Mouse (Mus musculus) forebrain, embryonic 10.5 days (tissue): Measurements from ENCODE around the gene E2f1. TPM values are rescaled to one million over a fixed set of nuclear protein-coding genes. Genes with fewer than 3 reads are reported as not detected.

Source experiments
- DNase-seq: peaks from one replicate; pipeline ENCODE4 v3.0.0-alpha.2; 2017; ENCODE audit warnings: low spot score; ENCODE audit errors: extremely low spot score
- H3K27ac ChIP-seq: fragments of 300-500 bp; sonication (generic); 2 replicates; pipeline ENCODE4 v1.5.1; 2016; ENCODE audit warnings: mild to moderate bottlenecking
- H3K27me3 ChIP-seq: fragments of 300-500 bp; sonication (generic); 2 replicates; pipeline ENCODE4 v1.6.1; 2016; ENCODE audit warnings: mild to moderate bottlenecking; ENCODE audit not compliant: poor library complexity, severe bottlenecking
- H3K36me3 ChIP-seq: fragments of 300-500 bp; sonication (generic); replicated peaks from 2 replicates; pipeline ENCODE4 v1.6.1; 2016; ENCODE audit warnings: mild to moderate bottlenecking, moderate library complexity
- H3K4me1 ChIP-seq: fragments of 300-500 bp; sonication (generic); 2 replicates; pipeline ENCODE4 v1.6.1; 2016
- H3K4me3 ChIP-seq: fragments of 300-500 bp; sonication (generic); 2 replicates; pipeline ENCODE4 v1.5.1; 2016; ENCODE audit warnings: mild to moderate bottlenecking, moderate library complexity
- H3K9me3 ChIP-seq: fragments of 300-500 bp; sonication (generic); 2 replicates; pipeline ENCODE4 v1.6.1; 2016; ENCODE audit warnings: mild to moderate bottlenecking, moderate library complexity
- WGBS: fragments of 180-500 bp; shearing (Covaris S2); methylation state at CpG from one replicate; pipeline ENCODE4 v1.1.7; 2016; 5-methylcytosine and 5-hydroxymethylcytosine counted together
- polyA plus RNA-seq: library from polyadenylated mRNA; unstranded; fragments of >200 nt; fragmentation: Nextera tagmentation; extraction: Ambion mirVana; gene quantifications from 2 replicates; pipeline ENCODE4 v1.2.1, GENCODE M21; 2016

The E2f1 gene
- polyA plus RNA-seq, 1 experiment from 2014 or later: 28.6 TPM

DNA sequence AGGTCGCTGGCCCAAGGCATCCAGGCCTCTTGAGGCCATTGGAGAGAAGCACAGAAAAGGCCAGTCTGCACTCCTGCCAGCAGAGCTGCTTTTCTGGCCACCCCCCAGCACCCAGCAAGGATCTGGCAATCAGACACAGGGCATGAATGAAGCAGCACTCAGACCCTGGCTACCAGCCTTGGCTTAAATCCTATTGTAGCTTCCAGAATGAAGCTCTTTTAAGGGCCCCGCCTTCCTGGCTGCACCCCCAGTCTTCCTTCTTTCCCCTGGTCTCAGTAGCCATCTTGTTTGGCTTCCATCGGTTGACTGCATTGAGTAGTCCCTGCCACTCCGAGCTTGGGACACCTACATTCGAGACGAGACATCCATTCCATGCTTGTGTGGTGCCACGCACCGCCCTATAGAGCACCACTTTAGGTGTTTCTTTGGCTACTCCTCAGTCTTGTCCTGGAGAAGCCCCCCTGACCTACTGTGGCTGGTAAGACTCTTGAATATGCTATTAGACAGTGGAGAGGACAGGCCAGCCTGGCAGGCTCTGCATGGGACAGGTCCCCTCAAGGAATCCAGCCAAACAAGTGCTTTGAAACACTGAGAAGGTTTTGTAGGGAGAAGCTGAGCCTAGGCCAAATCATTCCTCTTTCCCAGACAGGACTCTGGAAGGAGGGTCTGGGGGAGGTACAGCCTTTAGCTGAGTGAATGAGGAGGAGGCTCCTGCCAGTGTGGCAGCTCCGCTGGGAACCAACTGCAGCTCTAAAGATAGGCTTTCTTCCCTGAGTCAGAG is 25.9 kb downstream of the E2f1 start:
- Histone ChIP-seq H3K36me3 (peaks cover 18% of the 10 kb centered on the region), H3K9me3 (no peaks in the 10 kb centered on the region; the same call in 1 of the 2 replicates), H3K27ac (no peak overlapping the region), H3K27me3 (peaks cover 5% of the 10 kb centered on the region), H3K4me3 (no peak overlapping the region), H3K4me1 (peaks cover 10% of the 10 kb centered on the region)
- WGBS: 88% methylated on average over 9 of the region's 9 CpGs
- no peak for DNase-seq

DNA sequence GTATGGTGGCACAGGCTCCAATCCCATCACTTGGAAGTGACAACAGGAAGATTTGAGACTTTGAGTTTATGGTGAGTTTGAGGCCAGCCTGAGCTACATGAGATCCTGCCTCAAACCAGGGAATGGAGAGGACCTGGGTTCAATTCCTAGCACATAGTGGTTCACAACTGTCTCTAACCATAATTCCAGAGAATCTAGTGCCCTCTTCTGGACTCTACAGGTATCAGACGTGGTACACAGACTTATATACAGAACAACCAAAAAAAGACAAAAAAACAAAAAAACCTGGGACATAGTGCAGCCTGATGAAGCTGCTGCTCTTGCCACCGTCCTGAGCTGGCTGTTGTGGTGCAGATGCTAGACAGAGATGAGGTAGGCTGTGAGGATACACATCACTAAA is 28.1 kb downstream of the E2f1 start:
- no peak for DNase-seq
- peaks cover 38% of the 10 kb centered on the region for H3K36me3 ChIP-seq
- H3K4me3 ChIP-seq: no peak overlapping the region
- WGBS: 74% methylated on average over 2 of the region's 2 CpGs
- peaks cover 12% of the 10 kb centered on the region for H3K4me1 ChIP-seq
- no peak overlapping the region for H3K27ac ChIP-seq
- H3K9me3 ChIP-seq: no peaks in the 10 kb centered on the region; the same call in 1 of the 2 replicates
- no peaks in the 10 kb centered on the region for H3K27me3 ChIP-seq

GRCm38 (mm10) chr2:154539720-154540119 is 30.0 kb downstream of the E2f1 start:
- no peak for DNase-seq

DNA sequence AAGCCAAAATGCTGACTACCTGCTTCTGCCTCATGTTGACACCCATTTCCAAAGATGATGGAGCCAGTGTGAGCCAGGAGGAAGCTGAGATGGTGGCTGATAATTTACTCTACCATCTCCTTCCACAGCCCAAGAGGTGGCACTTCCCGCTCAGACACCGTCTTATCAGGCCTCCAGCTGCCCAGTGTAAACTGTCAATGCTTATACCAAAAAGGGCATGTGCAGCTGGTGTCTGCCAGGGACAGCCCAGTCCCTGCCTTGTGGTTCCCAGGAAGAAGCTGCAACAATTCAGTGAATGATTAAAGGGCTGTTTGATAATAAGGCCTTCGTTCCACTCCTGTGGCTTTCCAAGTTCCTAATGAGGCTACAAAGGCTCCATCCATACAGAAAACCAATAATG is 31.0 kb downstream of the E2f1 start:
- H3K27ac ChIP-seq: no peak overlapping the region
- H3K4me3 ChIP-seq: no peak overlapping the region
- no peaks in the 10 kb centered on the region for H3K27me3 ChIP-seq
- H3K9me3 ChIP-seq: no peaks in the 10 kb centered on the region; the same call in 1 of the 2 replicates
- no peak for DNase-seq
- H3K36me3 ChIP-seq: peaks cover 63% of the 10 kb centered on the region
- H3K4me1 ChIP-seq: peaks cover 12% of the 10 kb centered on the region
- 84% methylated on average over 3 of the region's 3 CpGs for WGBS

More at GRCm38 (mm10) chr2:154539720-154540119, 30.0 kb downstream of the E2f1 start:
- WGBS: 79% methylated on average over 3 of the region's 3 CpGs
- H3K27me3 ChIP-seq: no peaks in the 10 kb centered on the region
- H3K27ac ChIP-seq: no peak overlapping the region
- peaks cover 53% of the 10 kb centered on the region for H3K36me3 ChIP-seq
- no peaks in the 10 kb centered on the region; the same call in 1 of the 2 replicates for H3K9me3 ChIP-seq
- H3K4me1 ChIP-seq: peaks cover 12% of the 10 kb centered on the region
- H3K4me3 ChIP-seq: no peak overlapping the region

GRCm38 (mm10) chr2:154538310-154538709 is 31.4 kb downstream of the E2f1 start:
- Histone ChIP-seq H3K4me3 (no peak overlapping the region), H3K27ac (no peak overlapping the region), H3K36me3 (peaks cover 67% of the 10 kb centered on the region), H3K9me3 (no peaks in the 10 kb centered on the region; the same call in 1 of the 2 replicates), H3K27me3 (no peaks in the 10 kb centered on the region), H3K4me1 (peaks cover 12% of the 10 kb centered on the region)
- no peak for DNase-seq
- 92% methylated on average over 2 of the region's 2 CpGs for WGBS

- no peak overlapping the region for H3K4me3 ChIP-seq
- peaks cover 91% of the 10 kb centered on the region for H3K36me3 ChIP-seq
- no peak overlapping the region for H3K27ac ChIP-seq
- no peaks in the 10 kb centered on the region for H3K27me3 ChIP-seq
- peaks cover 19% of the 10 kb centered on the region for H3K4me1 ChIP-seq
- DNase-seq: no peak
- 96% methylated on average over 12 of the region's 12 CpGs for WGBS
- H3K9me3 ChIP-seq: no peaks in the 10 kb centered on the region
Observed at GRCm38 (mm10) chr2:154534704-154535270, 34.9 kb downstream of the E2f1 start.

- Histone ChIP-seq H3K4me1 (peaks cover 8% of the 10 kb centered on the region; the same call in 1 of the 2 replicates), H3K27me3 (no peaks in the 10 kb centered on the region), H3K36me3 (peaks cover 94% of the 10 kb centered on the region), H3K27ac (0 out of 2 replicates have a peak overlapping the region, but pooled peaks have one; percentile 0), H3K9me3 (no peaks in the 10 kb centered on the region), H3K4me3 (no peak overlapping the region)
- 62% methylated on average over 3 of the region's 3 CpGs for WGBS
- no peak for DNase-seq
Observed at GRCm38 (mm10) chr2:154532888-154533287, 36.8 kb downstream of the E2f1 start.

GRCm38 (mm10) chr2:154526531-154526930 is 43.2 kb downstream of the E2f1 start:
- WGBS: 89% methylated on average over 3 of the region's 3 CpGs
- peaks cover 93% of the 10 kb centered on the region for H3K36me3 ChIP-seq

DNA sequence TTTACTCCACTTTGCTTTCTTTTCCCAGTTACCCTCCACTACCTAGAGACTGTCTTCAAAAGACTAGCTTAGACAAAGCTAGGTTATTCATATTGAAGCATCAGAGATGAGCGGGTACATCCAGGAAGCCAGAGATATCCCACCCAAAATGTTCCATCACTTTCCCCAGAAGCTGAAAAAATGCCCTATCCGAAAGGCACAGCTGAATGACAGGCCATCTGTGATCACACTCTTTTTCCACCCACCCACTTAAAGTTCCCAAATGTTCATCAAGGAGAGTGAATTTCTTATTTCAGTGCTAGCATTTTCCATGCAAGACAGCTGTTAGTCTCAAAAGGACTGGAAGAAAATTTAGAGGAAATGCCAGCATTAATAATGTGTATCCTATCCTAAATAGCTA is 44.4 kb downstream of the E2f1 start:
- H3K27me3 ChIP-seq: no peaks in the 10 kb centered on the region
- H3K36me3 ChIP-seq: peaks cover 93% of the 10 kb centered on the region
- no peak overlapping the region for H3K27ac ChIP-seq
- WGBS: 96% methylated on average over 2 of the region's 2 CpGs
- no peaks in the 10 kb centered on the region for H3K9me3 ChIP-seq
- DNase-seq: no peak
- no peaks in the 10 kb centered on the region for H3K4me1 ChIP-seq
- no peak overlapping the region for H3K4me3 ChIP-seq

More at GRCm38 (mm10) chr2:154526531-154526930, 43.2 kb downstream of the E2f1 start:
- H3K4me1 ChIP-seq: no peaks in the 10 kb centered on the region
- no peaks in the 10 kb centered on the region for H3K9me3 ChIP-seq
- no peak overlapping the region for H3K27ac ChIP-seq
- H3K27me3 ChIP-seq: no peaks in the 10 kb centered on the region
- no peak for DNase-seq
- no peak overlapping the region for H3K4me3 ChIP-seq

DNA sequence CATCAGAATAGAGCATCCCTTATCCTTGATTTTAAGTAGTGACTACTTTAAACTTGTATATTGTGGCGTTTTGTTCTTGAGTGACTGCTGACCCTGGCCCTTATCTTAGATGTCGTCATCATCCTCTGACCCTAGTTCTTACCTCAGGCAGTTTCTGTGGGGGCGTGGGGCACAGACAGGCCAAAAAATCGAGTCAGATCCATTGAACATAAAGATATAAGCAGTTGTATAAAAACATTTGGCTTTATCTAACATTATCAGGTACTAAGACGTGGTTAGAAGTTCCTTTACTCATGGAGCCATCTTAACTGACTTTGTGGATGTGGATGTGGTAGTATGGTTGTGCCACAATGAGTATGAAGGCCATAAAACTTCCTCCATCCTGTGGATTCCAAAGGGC is 47.4 kb downstream of the E2f1 start:
- Histone ChIP-seq H3K27me3 (no peaks in the 10 kb centered on the region), H3K36me3 (peaks cover 91% of the 10 kb centered on the region), H3K9me3 (no peaks in the 10 kb centered on the region), H3K27ac (no peak overlapping the region), H3K4me1 (no peaks in the 10 kb centered on the region), H3K4me3 (no peak overlapping the region)
- WGBS: 93% methylated on average over 5 of the region's 5 CpGs
- DNase-seq: no peak

- H3K27ac ChIP-seq: no peak overlapping the region
- H3K27me3 ChIP-seq: no peaks in the 10 kb centered on the region
- H3K4me1 ChIP-seq: no peaks in the 10 kb centered on the region
- no peaks in the 10 kb centered on the region for H3K9me3 ChIP-seq
- no peak for DNase-seq
- peaks cover 92% of the 10 kb centered on the region for H3K36me3 ChIP-seq
- no peak overlapping the region for H3K4me3 ChIP-seq
Observed at GRCm38 (mm10) chr2:154521449-154521848, 48.2 kb downstream of the E2f1 start.

- Histone ChIP-seq H3K36me3 (peaks cover 78% of the 10 kb centered on the region), H3K4me3 (no peak overlapping the region), H3K27me3 (no peaks in the 10 kb centered on the region), H3K4me1 (no peaks in the 10 kb centered on the region), H3K9me3 (no peaks in the 10 kb centered on the region), H3K27ac (no peak overlapping the region)
- WGBS: 95% methylated on average over 5 of the region's 5 CpGs
- DNase-seq: no peak
Observed at GRCm38 (mm10) chr2:154517424-154517823, 52.3 kb downstream of the E2f1 start.

DNA sequence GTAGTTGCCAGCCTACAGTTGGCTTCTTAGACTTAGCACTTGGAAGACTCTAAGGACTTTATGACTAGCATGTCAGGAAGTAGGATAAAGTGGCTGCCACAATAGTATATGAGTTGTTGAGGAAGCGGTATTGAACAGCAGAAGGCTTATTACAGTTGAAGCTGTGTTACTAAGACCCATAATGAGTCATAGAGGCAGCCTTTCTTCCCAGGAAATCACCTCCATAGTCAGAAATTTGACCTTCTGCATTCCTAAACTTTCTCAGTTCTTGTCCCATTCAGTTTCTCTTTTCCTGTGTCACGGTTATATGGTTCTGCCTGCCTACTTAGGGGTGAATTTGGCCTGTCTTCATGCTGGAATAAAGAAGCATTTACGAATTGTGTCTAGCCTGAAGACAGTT is 52.7 kb downstream of the E2f1 start:
- H3K4me1 ChIP-seq: no peaks in the 10 kb centered on the region
- H3K4me3 ChIP-seq: no peak overlapping the region
- H3K27ac ChIP-seq: no peak overlapping the region
- no peak for DNase-seq
- H3K27me3 ChIP-seq: no peaks in the 10 kb centered on the region
- H3K36me3 ChIP-seq: peaks cover 78% of the 10 kb centered on the region
- H3K9me3 ChIP-seq: no peaks in the 10 kb centered on the region
- WGBS: 90% methylated on average over 3 of the region's 3 CpGs
